Mouse (Mus musculus): Measurements from ENCODE around the gene Kctd17. TPM values are rescaled to one million over a fixed set of nuclear protein-coding genes. Genes with fewer than 3 reads are reported as not detected.

Gene Kctd17
- 294 and 304 TPM in 2 replicates for polyA plus RNA-seq (2012; rRNA removed; ENCODE audit: low replicate concordance)

GRCm38 (mm10) chr15:78428391-78429138 lies at the start of gene Kctd17:
Gene Kctd17 (plus strand): TSS chr15:78428564.

DNA sequence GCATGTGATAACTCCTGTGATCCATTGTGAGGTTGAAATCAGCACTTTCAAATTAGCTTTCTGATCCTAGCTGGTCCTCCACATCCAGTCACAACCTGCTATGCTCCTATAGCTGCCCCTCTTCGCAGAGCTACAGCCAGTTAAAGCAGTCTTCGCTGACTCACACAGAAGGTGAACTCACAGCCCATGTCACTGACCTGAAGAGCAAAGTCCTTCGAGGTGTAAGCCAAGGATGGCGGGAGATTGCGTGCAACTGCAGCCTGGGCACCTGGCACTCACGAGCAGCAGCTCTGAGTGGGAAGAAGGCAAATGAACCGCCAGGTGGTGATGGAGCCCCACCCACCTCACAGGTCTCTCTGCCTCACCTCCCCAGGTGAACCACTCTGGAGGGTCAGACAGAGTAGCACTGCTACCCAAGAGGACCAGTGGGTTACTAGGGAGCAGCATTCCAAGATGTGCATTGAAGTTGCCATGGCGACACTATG lies 32.8 kb upstream of the Kctd17 start, which contains the start of gene Tex33:
Gene Tex33, minus strand, starts transcription at position 435 of the 485 bp plus-strand sequence.

DNA sequence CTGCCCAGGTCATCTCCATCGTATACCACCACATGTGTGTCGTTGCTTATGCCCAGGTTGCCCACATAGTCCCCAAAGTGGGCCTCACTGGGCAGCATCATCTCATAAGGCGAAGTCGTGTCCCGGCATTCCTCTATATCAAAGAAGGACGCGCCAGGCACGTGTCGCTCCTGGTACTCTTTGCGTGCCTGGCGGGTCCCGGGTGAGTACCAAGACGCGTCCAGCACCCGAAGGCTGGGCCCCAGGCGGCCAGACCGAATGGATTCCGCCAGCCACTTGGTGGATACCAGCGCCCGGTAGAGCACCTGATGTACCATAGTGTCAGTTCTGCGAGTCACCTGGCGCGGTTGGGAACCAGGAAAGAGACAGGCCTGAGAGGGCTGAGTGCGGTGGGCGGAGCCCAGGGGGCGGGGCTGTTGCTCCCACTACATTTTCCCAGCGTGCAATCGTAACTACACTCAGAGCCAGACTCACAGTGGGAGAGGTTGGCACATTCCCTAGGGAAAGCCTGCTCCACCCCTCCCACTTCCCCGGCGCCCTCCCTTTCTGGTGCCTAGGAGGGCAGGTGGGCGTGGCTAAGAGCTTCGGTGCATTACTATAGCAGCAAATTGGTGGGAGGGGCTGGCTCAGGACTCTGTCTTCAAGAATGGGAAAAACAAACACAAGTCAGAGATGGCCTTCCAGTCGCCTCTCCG lies 22.7 kb upstream of the Kctd17 start, which contains the start of gene Tst:
Gene Tst, minus strand, starts transcription at position 391 of the 695 bp plus-strand sequence.

GRCm38 (mm10) chr15:78406293-78406934 lies 21.9 kb upstream of the Kctd17 start, which contains the start of gene Mpst:
Gene Mpst (plus strand): TSS chr15:78406416.

GRCm38 (mm10) chr15:78468379-78468937 lies 40.1 kb downstream of the Kctd17 start, which contains the start of gene Tmprss6:
Gene Tmprss6 (minus strand): TSS chr15:78468634.

Other genes with a start within 250 kb of the Kctd17 start
- gene Pvalb, start 222.2 kb upstream of the Kctd17 start, polyA plus RNA-seq (2012; rRNA removed; ENCODE audit: low replicate concordance): 0.13 TPM in 1 of 2 replicates, not detected in the other
- 9.3 and 10.4 TPM in 2 replicates for gene Ncf4, start 183.8 kb upstream of the Kctd17 start, polyA plus RNA-seq (2012; rRNA removed; ENCODE audit: low replicate concordance)
- 12.3 and 14.8 TPM in 2 replicates for gene Csf2rb2, start 122.8 kb upstream of the Kctd17 start, polyA plus RNA-seq (2012; rRNA removed; ENCODE audit: low replicate concordance)
- 26.1 and 46.1 TPM in 2 replicates for gene Csf2rb, start 102.8 kb upstream of the Kctd17 start, polyA plus RNA-seq (2012; rRNA removed; ENCODE audit: low replicate concordance)
- not detected in 2 replicates for gene Tex33, start 32.7 kb upstream of the Kctd17 start, polyA plus RNA-seq (2012; rRNA removed; ENCODE audit: low replicate concordance)
- 43.8 and 76.3 TPM in 2 replicates for gene Tst, start 22.7 kb upstream of the Kctd17 start, polyA plus RNA-seq (2012; rRNA removed; ENCODE audit: low replicate concordance)
- gene Mpst, start 22.1 kb upstream of the Kctd17 start, polyA plus RNA-seq (2012; rRNA removed; ENCODE audit: low replicate concordance): 126 and 164 TPM in 2 replicates
- 1.2 and 3.9 TPM in 2 replicates for gene Tmprss6, start 40.1 kb downstream of the Kctd17 start, polyA plus RNA-seq (2012; rRNA removed; ENCODE audit: low replicate concordance)
- gene Il2rb, start 66.7 kb downstream of the Kctd17 start, polyA plus RNA-seq (2012; rRNA removed; ENCODE audit: low replicate concordance): 4.6 and 26.4 TPM in 2 replicates
- gene C1qtnf6, start 102.9 kb downstream of the Kctd17 start, polyA plus RNA-seq (2012; rRNA removed; ENCODE audit: low replicate concordance): 46.2 and 80.3 TPM in 2 replicates
- gene Sstr3, start 116.1 kb downstream of the Kctd17 start, polyA plus RNA-seq (2012; rRNA removed; ENCODE audit: low replicate concordance): 0.09 TPM in 1 of 2 replicates, not detected in the other
- 28.5 and 94.6 TPM in 2 replicates for gene Rac2, start 144.2 kb downstream of the Kctd17 start, polyA plus RNA-seq (2012; rRNA removed; ENCODE audit: low replicate concordance)
- 32.4 and 50.0 TPM in 2 replicates for gene Cyth4, start 168.5 kb downstream of the Kctd17 start, polyA plus RNA-seq (2012; rRNA removed; ENCODE audit: low replicate concordance)